Mouse (Mus musculus) G1E (cell line): ENCODE results near the gene Mtmr2.

Experiments
- CTCF ChIP-seq: IDR thresholded peaks from 2 replicates; pipeline ENCODE4 v1.5.1; 2012; ENCODE audit warnings: low read depth, low read length, inconsistent platforms, mixed read lengths
- TAL1 ChIP-seq: conservative IDR thresholded peaks from 2 replicates; pipeline ENCODE4 v1.6.1; 2012; ENCODE audit warnings: low read depth, low read length, inconsistent platforms, mixed read lengths

DNA sequence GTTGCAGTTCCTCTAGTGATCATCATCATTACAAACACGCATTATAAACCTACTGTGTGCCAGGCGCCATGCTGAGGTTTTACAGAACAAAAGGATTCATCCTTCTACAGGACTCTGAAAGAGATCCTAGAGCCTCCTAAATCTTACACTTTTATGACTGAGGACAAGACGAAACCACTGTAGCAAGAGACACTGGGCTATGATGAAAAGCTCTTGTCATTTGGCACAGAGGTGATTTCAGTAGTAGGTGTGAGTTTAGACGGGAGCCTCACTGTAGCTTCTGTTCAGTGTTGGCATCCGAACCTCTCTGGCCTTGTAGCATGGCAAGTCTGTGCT lies 48.5 kb upstream of the Mtmr2 start:
- TF ChIP-seq TAL1 = no peak
- TF ChIP-seq CTCF = no peak
